14 mouse cellular contexts compared by ENCODE assay signal in genomic region chr1:170431312-170431711, GRCm38 (mm10).
DNase-seq lines count a peak whose midpoint lies in the region; ATAC-seq and TF ChIP-seq lines count a peak whose summit lies in the region.
"Had no signal": no experiment of that assay in that cellular context is flagged by ENCODE, and none has a peak within 500 bp of the region (broad histone marks: within the 10 kb centered on the region; RNA-seq: fewer than 3 reads in every experiment).

No protein-coding gene starts in this region.

- peaks cover 31% of the 10 kb centered on the region for H3K4me1 ChIP-seq in forebrain, embryonic 10.5 days
- H3K4me1 ChIP-seq in forebrain, embryonic 16.5 days (replicated peaks; ENCODE audit: control insufficient read depth, insufficient read depth, low read length) = no peaks in the 10 kb centered on the region; the same call in 1 of the 2 replicates
- peaks cover 5% of the 10 kb centered on the region for H3K4me1 ChIP-seq in cerebellum, adult 2 months (ENCODE audit: control insufficient read depth, insufficient read depth, low read length)
- peaks cover 14 to 29% of the 10 kb centered on the region in 2 experiments for H3K4me1 ChIP-seq in heart, embryonic 14.5 days (ENCODE audit: control insufficient read depth in 2 of 2, insufficient read depth in 2 of 2, low read length in 2 of 2)
- H3K4me1 ChIP-seq: embryonic facial prominence, embryonic 15.5 days had no signal

- DNase-seq in forebrain, embryonic 10.5 days (ENCODE audit: extremely low spot score, low spot score) = no peak
- no peak for DNase-seq in layer of hippocampus, adult 2 months (ENCODE audit: low spot score in 2 of 2)
- DNase-seq in layer of hippocampus, postnatal 25 days (ENCODE audit: extremely low spot score in 1 of 2, low spot score in 1 of 2) = no peak
- peak; percentile 35 to 58 for DNase-seq in cerebellum, adult 2 months
- DNase-seq in adrenal gland, postnatal 10 days = no peak
- DNase-seq: thymus, postnatal 14 days had no signal

- no peak for ATAC-seq in forebrain, embryonic 16.5 days
- ATAC-seq in heart, embryonic 14.5 days (ENCODE audit: insufficient number of reproducible peaks, insufficient read depth, low FRiP score, low read depth) = peak; percentile 64
- no peak for ATAC-seq in erythroblast, adult 5-6 weeks (replicated peaks; ENCODE audit: low FRiP score, poor library complexity, severe bottlenecking)

- peak overlapping the region; percentile 35; the same call in 1 of the 2 replicates for H3K27ac ChIP-seq in forebrain, embryonic 10.5 days
- H3K27ac ChIP-seq in forebrain, embryonic 16.5 days (ENCODE audit: low read length) = no peak overlapping the region
- peak overlapping the region; percentile 24 for H3K27ac ChIP-seq in layer of hippocampus, adult 2 months
- no peak overlapping the region for H3K27ac ChIP-seq in cerebellum, adult 2 months (ENCODE audit: insufficient read depth, low read length)
- peak overlapping the region in 1 of 2 experiments; percentile 58; a peak in 3 of 4 replicates for H3K27ac ChIP-seq in heart, embryonic 14.5 days (replicated peaks in 1 of 2; ENCODE audit: control insufficient read depth in 1 of 2, insufficient read depth in 1 of 2, low read depth in 2 of 2, low read length in 2 of 2)
- H3K27ac ChIP-seq: embryonic facial prominence, embryonic 15.5 days; hindbrain, embryonic 15.5 days; limb, embryonic 15.5 days; midbrain, embryonic 12.5 days had no signal

- no peaks in the 10 kb centered on the region for H3K36me3 ChIP-seq in forebrain, embryonic 10.5 days (replicated peaks)
- H3K36me3 ChIP-seq in forebrain, embryonic 16.5 days (ENCODE audit: control insufficient read depth, insufficient read depth) = no peaks in the 10 kb centered on the region
- H3K36me3 ChIP-seq in heart, embryonic 14.5 days (ENCODE audit: control insufficient read depth, insufficient read depth, low read length) = no peaks in the 10 kb centered on the region
- H3K36me3 ChIP-seq: embryonic facial prominence, embryonic 15.5 days; G1E; hindbrain, embryonic 15.5 days; limb, embryonic 15.5 days; midbrain, embryonic 12.5 days had no signal

- TF ChIP-seq POLR2A in cerebellum, adult 2 months (IDR thresholded peaks at IDR 0.05; ENCODE audit: borderline replicate concordance, insufficient read depth, low read length) = no peak

- no peaks in the 10 kb centered on the region for H3K27me3 ChIP-seq in forebrain, embryonic 10.5 days (ENCODE audit: poor library complexity, severe bottlenecking)
- no peaks in the 10 kb centered on the region for H3K27me3 ChIP-seq in forebrain, embryonic 16.5 days (replicated peaks; ENCODE audit: control insufficient read depth, insufficient read depth, low read length)
- H3K27me3 ChIP-seq in cerebellum, adult 2 months (ENCODE audit: control insufficient read depth, insufficient read depth, low read length) = no peaks in the 10 kb centered on the region
- H3K27me3 ChIP-seq in heart, embryonic 14.5 days (ENCODE audit: control insufficient read depth, insufficient read depth, low read length) = no peaks in the 10 kb centered on the region
- H3K27me3 ChIP-seq: embryonic facial prominence, embryonic 15.5 days; hindbrain, embryonic 15.5 days; limb, embryonic 15.5 days had no signal

- no peak overlapping the region for H3K4me2 ChIP-seq in forebrain, embryonic 16.5 days (ENCODE audit: low read length)
- H3K4me2 ChIP-seq in heart, embryonic 14.5 days (ENCODE audit: low read length) = no peak overlapping the region
- H3K4me2 ChIP-seq: embryonic facial prominence, embryonic 15.5 days; hindbrain, embryonic 15.5 days; limb, embryonic 15.5 days; midbrain, embryonic 12.5 days had no signal

- H3K9ac ChIP-seq in forebrain, embryonic 16.5 days (replicated peaks; ENCODE audit: low read depth, low read length) = no peak overlapping the region
- no peak overlapping the region for H3K9ac ChIP-seq in heart, embryonic 14.5 days (ENCODE audit: low read length)
- H3K9ac ChIP-seq: embryonic facial prominence, embryonic 15.5 days; hindbrain, embryonic 15.5 days; limb, embryonic 15.5 days; midbrain, embryonic 12.5 days had no signal

- no peak overlapping the region for H3K4me3 ChIP-seq in forebrain, embryonic 10.5 days
- no peak overlapping the region for H3K4me3 ChIP-seq in forebrain, embryonic 16.5 days (replicated peaks; ENCODE audit: low read length)
- no peak overlapping the region for H3K4me3 ChIP-seq in layer of hippocampus, adult 2 months
- no peak overlapping the region for H3K4me3 ChIP-seq in cerebellum, adult 2 months (replicated peaks; ENCODE audit: insufficient read depth, low read depth, low read length)
- no peak overlapping the region for H3K4me3 ChIP-seq in heart, embryonic 14.5 days (ENCODE audit: control insufficient read depth in 1 of 2, insufficient read depth in 1 of 2, low read depth in 1 of 2, low read length in 2 of 2)
- H3K4me3 ChIP-seq: embryonic facial prominence, embryonic 15.5 days; hindbrain, embryonic 15.5 days; limb, embryonic 15.5 days; midbrain, embryonic 12.5 days had no signal

- WGBS in forebrain, embryonic 10.5 days = 83% methylated on average over 5 of the region's 5 CpGs
- 60% methylated on average over 5 of the region's 5 CpGs for WGBS in forebrain, embryonic 16.5 days
- 11% methylated on average over 5 of the region's 5 CpGs for WGBS in cerebellum, adult 2 months
- WGBS in heart, embryonic 14.5 days = 21% methylated on average over 5 of the region's 5 CpGs

- TF ChIP-seq CTCF in layer of hippocampus, adult 2 months (conservative IDR thresholded peaks at IDR 0.05) = no peak
- TF ChIP-seq CTCF in cerebellum, adult 2 months (IDR thresholded peaks at IDR 0.05; ENCODE audit: borderline replicate concordance, insufficient read depth, low read depth, low read length) = no peak

- no peaks in the 10 kb centered on the region for H3K9me3 ChIP-seq in forebrain, embryonic 10.5 days
- no peaks in the 10 kb centered on the region for H3K9me3 ChIP-seq in forebrain, embryonic 16.5 days (ENCODE audit: control insufficient read depth, low read length)
- H3K9me3 ChIP-seq in heart, embryonic 14.5 days (ENCODE audit: control insufficient read depth, low read length) = no peaks in the 10 kb centered on the region
- H3K9me3 ChIP-seq: embryonic facial prominence, embryonic 15.5 days; G1E; hindbrain, embryonic 15.5 days; limb, embryonic 15.5 days; midbrain, embryonic 12.5 days had no signal

Comparison
In these comparisons a context has a peak if more than half of its experiments do, and no peak if none do; other contexts are left out.
1. H3K27ac ChIP-seq: peak in forebrain, embryonic 10.5 days (single experiment) and layer of hippocampus, adult 2 months (single experiment); none in forebrain, embryonic 16.5 days (single experiment) and cerebellum, adult 2 months (single experiment).
2. DNase-seq: peak in cerebellum, adult 2 months (2 of 2); none in forebrain, embryonic 10.5 days (single experiment), layer of hippocampus, adult 2 months (0 of 2), layer of hippocampus, postnatal 25 days (0 of 2) and adrenal gland, postnatal 10 days (single experiment).